Mouse (Mus musculus): ENCODE results near the gene Dnmt3a. TPM values are rescaled to one million over a fixed set of nuclear protein-coding genes. Genes with fewer than 3 reads are reported as not detected.

Dnmt3a gene
- polyA plus RNA-seq, 1 experiment: 43.2 TPM

DNA sequence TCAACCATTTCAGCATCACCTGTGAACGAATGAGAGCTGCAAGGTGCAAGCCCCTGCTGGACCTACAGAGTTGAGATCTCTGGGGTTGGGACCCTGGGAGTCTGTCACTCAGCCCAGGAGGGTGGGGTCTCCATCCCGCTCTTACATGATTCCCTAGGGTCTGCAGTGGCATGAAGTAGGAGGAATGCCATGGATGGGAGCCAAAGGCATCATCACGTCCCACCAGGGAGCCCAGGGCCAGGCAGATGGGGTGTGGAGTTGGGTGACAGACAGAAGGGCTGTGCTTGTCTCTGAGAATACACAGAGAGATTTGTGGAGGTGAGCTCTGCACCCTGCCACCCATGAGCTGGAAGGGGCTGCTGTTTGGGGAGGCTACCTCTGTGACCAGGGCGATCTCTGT lies 32.2 kb downstream of the Dnmt3a start:
- DNase-seq: no peak
- Histone ChIP-seq H3K27me3 (ENCODE audit: control insufficient read depth, insufficient read depth, low read length) (no peaks in the 10 kb centered on the region), H3K4me1 (ENCODE audit: control insufficient read depth, insufficient read depth, low read length) (peaks cover 90% of the 10 kb centered on the region)

DNA sequence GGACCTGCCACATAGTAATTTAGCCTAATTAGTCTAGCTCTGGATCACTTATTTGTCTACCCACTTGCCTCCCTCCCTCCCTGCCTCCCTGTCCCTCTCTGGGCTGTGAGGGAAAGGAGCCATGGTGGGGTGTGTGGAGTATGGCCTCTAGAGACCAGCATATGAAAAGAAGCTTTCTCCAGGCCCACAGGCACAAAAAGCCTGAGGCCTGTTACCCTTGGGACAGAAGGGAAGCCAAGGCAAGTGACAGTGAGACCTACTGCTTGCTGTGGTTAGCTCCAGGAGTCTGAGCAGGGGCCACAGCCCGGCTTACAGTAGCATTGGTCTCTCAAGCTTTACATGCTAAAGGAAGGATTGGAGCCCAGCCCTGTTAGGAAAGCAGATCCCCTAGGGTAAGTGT lies 33.9 kb downstream of the Dnmt3a start:
- H3K4me3 ChIP-seq (replicated peaks; ENCODE audit: insufficient read depth, low read depth, low read length): no peak overlapping the region
- WGBS: 82% methylated on average over 1 of the region's 1 CpGs
- H3K27ac ChIP-seq (ENCODE audit: insufficient read depth, low read length): no peak overlapping the region
- TF ChIP-seq CTCF (IDR thresholded peaks at IDR 0.05; ENCODE audit: borderline replicate concordance, insufficient read depth, low read depth, low read length) (no peak), POLR2A (IDR thresholded peaks at IDR 0.05; ENCODE audit: borderline replicate concordance, insufficient read depth, low read length) (no peak)
- peak in 1 of 2 experiments; percentile 37 for DNase-seq
- no peaks in the 10 kb centered on the region for H3K27me3 ChIP-seq (ENCODE audit: control insufficient read depth, insufficient read depth, low read length)
- H3K4me1 ChIP-seq (ENCODE audit: control insufficient read depth, insufficient read depth, low read length): peaks cover 86% of the 10 kb centered on the region

More for the DNA sequence above, 32.2 kb downstream of the Dnmt3a start:
- H3K27ac ChIP-seq (ENCODE audit: insufficient read depth, low read length): peak overlapping the region; percentile 48
- no peak overlapping the region for H3K4me3 ChIP-seq (replicated peaks; ENCODE audit: insufficient read depth, low read depth, low read length)
- WGBS: 31% methylated on average over 4 of the region's 4 CpGs
- no peak for TF ChIP-seq CTCF (IDR thresholded peaks at IDR 0.05; ENCODE audit: borderline replicate concordance, insufficient read depth, low read depth, low read length)
- TF ChIP-seq POLR2A (IDR thresholded peaks at IDR 0.05; ENCODE audit: borderline replicate concordance, insufficient read depth, low read length): no peak

DNA sequence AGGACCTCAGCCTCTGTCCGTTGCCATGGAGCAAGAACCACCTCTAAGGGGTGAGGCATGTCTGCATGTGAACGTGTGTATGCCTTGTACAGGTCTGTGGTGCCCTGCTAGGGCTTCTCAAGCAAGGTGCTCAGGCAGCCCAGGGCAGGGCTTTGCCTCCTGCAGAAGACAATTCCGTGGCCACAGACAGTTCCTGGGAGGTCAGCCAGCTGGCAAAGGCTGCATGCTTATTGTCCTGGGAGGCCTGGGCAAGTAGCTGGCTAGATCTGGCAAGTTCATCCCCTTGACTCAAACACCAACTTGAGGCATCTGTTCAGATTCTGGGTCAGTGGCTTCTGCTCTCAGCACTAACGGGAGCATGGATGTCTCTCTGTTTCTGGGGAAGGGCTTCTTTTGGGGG lies 35.3 kb downstream of the Dnmt3a start:
- H3K27me3 ChIP-seq (ENCODE audit: control insufficient read depth, insufficient read depth, low read length): no peaks in the 10 kb centered on the region
- TF ChIP-seq CTCF (IDR thresholded peaks at IDR 0.05; ENCODE audit: borderline replicate concordance, insufficient read depth, low read depth, low read length) (no peak), POLR2A (IDR thresholded peaks at IDR 0.05; ENCODE audit: borderline replicate concordance, insufficient read depth, low read length) (no peak)
- H3K4me3 ChIP-seq (replicated peaks; ENCODE audit: insufficient read depth, low read depth, low read length): no peak overlapping the region
- peaks cover 74% of the 10 kb centered on the region for H3K4me1 ChIP-seq (ENCODE audit: control insufficient read depth, insufficient read depth, low read length)
- DNase-seq: peak; percentile 92 to 94
- peak overlapping the region; percentile 70 for H3K27ac ChIP-seq (ENCODE audit: insufficient read depth, low read length)
- WGBS: 4% methylated on average over 4 of the region's 4 CpGs

DNA sequence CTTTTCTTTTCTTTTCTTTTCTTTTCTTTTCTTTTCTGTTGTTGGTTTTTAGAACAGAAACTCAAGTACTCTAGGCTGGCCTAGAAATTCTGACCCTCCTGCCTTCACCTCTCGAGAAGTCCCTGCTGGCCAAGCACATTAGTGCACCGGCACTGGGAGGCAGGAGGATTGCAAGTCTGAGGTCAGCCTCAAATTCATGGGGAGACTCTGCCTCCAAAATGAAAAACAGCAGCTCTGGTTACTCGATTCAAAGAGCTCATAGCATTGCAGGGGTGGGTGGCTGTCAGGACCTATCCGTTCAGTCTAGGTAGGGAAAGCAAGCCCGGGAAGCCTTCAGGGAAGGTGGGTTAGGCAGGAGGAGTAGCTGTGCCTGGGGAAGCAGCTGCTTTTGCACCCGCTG lies 37.0 kb downstream of the Dnmt3a start:
- TF ChIP-seq CTCF (IDR thresholded peaks at IDR 0.05; ENCODE audit: borderline replicate concordance, insufficient read depth, low read depth, low read length) (0 out of 2 replicates have a peak, but pooled peaks have one; percentile 12), POLR2A (IDR thresholded peaks at IDR 0.05; ENCODE audit: borderline replicate concordance, insufficient read depth, low read length) (no peak)
- Histone ChIP-seq H3K4me3 (replicated peaks; ENCODE audit: insufficient read depth, low read depth, low read length) (no peak overlapping the region), H3K27ac (ENCODE audit: insufficient read depth, low read length) (no peak overlapping the region; the same call in 1 of the 2 replicates), H3K4me1 (ENCODE audit: control insufficient read depth, insufficient read depth, low read length) (peaks cover 61% of the 10 kb centered on the region), H3K27me3 (ENCODE audit: control insufficient read depth, insufficient read depth, low read length) (no peaks in the 10 kb centered on the region)
- 71% methylated on average over 6 of the region's 6 CpGs for WGBS
- DNase-seq: no peak

DNA sequence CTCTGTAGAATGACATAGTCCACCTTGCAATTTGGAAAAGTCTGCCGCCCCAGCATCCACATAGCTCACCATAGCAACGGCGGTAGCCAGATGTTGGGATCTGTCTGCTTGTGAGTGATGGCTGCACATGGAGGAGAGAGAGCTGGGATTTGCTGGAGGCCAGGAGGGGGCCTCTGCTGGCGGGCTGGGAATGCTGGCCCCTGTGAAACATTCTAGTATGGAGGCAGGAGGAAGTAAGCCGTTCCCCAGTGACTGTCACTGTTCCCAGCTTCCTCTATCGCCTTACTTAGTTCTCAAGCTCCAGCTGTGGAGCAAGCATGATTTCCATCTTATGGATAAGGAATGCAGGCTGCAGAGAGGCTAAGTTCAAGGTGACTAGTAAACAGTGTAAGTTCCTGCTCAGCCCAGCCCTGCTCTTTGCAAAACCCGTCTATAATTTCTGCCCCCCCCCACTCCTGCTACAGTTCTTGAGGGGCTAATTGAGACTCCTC lies 37.6 kb downstream of the Dnmt3a start:
- Histone ChIP-seq H3K4me3 (replicated peaks; ENCODE audit: insufficient read depth, low read depth, low read length) (no peak overlapping the region), H3K4me1 (ENCODE audit: control insufficient read depth, insufficient read depth, low read length) (peaks cover 55% of the 10 kb centered on the region), H3K27me3 (ENCODE audit: control insufficient read depth, insufficient read depth, low read length) (no peaks in the 10 kb centered on the region), H3K27ac (ENCODE audit: insufficient read depth, low read length) (no peak overlapping the region)
- TF ChIP-seq POLR2A (IDR thresholded peaks at IDR 0.05; ENCODE audit: borderline replicate concordance, insufficient read depth, low read length): no peak
- TF ChIP-seq CTCF (IDR thresholded peaks at IDR 0.05; ENCODE audit: borderline replicate concordance, insufficient read depth, low read depth, low read length): no peak
- WGBS: 50% methylated on average over 7 of the region's 7 CpGs
- DNase-seq: no peak

DNA sequence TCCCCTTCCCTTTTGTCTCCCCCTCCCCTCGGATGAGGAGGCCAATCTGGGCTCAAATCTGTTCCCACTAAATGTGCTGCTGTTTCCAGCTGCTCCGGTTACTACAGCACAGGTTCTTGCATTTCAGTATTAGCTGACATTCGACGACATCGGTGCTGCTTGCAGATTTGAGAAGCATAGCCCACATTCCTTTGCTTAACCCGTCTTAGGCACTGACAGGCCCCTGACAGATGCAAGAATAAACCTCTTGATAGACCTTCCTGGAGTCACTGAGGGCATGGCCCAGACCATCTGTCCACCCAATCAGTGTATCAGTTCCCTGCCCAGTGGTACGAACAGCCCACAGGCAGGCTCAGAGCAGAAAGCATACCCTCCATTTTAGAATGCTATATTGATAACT lies 38.1 kb downstream of the Dnmt3a start:
- Histone ChIP-seq H3K4me3 (replicated peaks; ENCODE audit: insufficient read depth, low read depth, low read length) (no peak overlapping the region), H3K27ac (ENCODE audit: insufficient read depth, low read length) (no peak overlapping the region), H3K27me3 (ENCODE audit: control insufficient read depth, insufficient read depth, low read length) (no peaks in the 10 kb centered on the region), H3K4me1 (ENCODE audit: control insufficient read depth, insufficient read depth, low read length) (peaks cover 50% of the 10 kb centered on the region)
- 46% methylated on average over 7 of the region's 7 CpGs for WGBS
- no peak for DNase-seq
- no peak for TF ChIP-seq CTCF (IDR thresholded peaks at IDR 0.05; ENCODE audit: borderline replicate concordance, insufficient read depth, low read depth, low read length)
- TF ChIP-seq POLR2A (IDR thresholded peaks at IDR 0.05; ENCODE audit: borderline replicate concordance, insufficient read depth, low read length): no peak

DNA sequence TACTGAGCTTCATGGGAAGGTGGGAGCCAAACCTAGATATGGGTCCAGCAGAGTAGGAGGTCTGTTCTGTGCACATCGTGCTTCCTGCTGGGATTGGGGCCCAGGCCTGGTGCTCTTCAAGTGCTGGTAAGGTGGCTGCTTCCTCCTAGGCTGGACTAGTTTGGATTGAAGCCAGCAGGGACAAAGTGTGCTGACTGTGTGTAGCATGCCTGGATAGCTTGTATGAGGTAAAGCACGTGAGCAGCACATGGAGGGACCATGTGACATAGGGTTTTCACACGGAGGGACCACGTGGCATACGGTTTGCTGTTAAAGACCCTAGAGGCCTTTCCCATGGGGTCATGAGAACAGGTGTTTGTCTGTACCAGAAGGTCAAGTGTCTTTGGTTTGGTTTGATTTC lies 38.5 kb downstream of the Dnmt3a start:
- Histone ChIP-seq H3K27ac (ENCODE audit: insufficient read depth, low read length) (no peak overlapping the region), H3K4me3 (replicated peaks; ENCODE audit: insufficient read depth, low read depth, low read length) (no peak overlapping the region), H3K4me1 (ENCODE audit: control insufficient read depth, insufficient read depth, low read length) (peaks cover 48% of the 10 kb centered on the region), H3K27me3 (ENCODE audit: control insufficient read depth, insufficient read depth, low read length) (no peaks in the 10 kb centered on the region)
- 42% methylated on average over 5 of the region's 5 CpGs for WGBS
- TF ChIP-seq CTCF (IDR thresholded peaks at IDR 0.05; ENCODE audit: borderline replicate concordance, insufficient read depth, low read depth, low read length) (no peak), POLR2A (IDR thresholded peaks at IDR 0.05; ENCODE audit: borderline replicate concordance, insufficient read depth, low read length) (no peak)
- no peak for DNase-seq

DNA sequence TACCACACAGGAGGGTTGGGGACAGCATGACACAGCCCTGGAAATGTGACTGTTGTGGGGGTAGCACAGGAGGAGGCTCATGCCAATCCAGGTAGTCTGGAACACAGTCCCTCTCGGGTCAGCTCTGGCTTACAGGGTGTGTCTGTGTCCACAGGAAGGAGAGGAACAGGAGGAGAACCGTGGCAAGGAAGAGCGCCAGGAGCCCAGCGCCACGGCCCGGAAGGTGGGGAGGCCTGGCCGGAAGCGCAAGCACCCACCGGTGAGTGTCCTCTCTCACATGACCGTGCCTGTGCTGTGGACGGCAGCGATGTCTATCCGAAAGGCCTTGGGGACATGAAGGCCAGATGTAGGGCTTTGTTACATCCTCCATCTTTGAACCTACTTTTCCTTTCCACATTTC lies 43.7 kb downstream of the Dnmt3a start:
- WGBS: 83% methylated on average over 13 of the region's 13 CpGs
- H3K27ac ChIP-seq (ENCODE audit: insufficient read depth, low read length): peak overlapping the region; percentile 62; the same call in 1 of the 2 replicates
- DNase-seq: peak in 1 of 2 experiments; percentile 24
- no peak overlapping the region for H3K4me3 ChIP-seq (replicated peaks; ENCODE audit: insufficient read depth, low read depth, low read length)
- no peaks in the 10 kb centered on the region for H3K27me3 ChIP-seq (ENCODE audit: control insufficient read depth, insufficient read depth, low read length)
- TF ChIP-seq POLR2A (IDR thresholded peaks at IDR 0.05; ENCODE audit: borderline replicate concordance, insufficient read depth, low read length): no peak
- no peak for TF ChIP-seq CTCF (IDR thresholded peaks at IDR 0.05; ENCODE audit: borderline replicate concordance, insufficient read depth, low read depth, low read length)
- peaks cover 38% of the 10 kb centered on the region for H3K4me1 ChIP-seq (ENCODE audit: control insufficient read depth, insufficient read depth, low read length)
